Mouse (Mus musculus) brain, adult 2 months (tissue): ENCODE measurements around the gene Gdpd1.
"Not testable (repeated sequence)": the region's sequence is repeated elsewhere in the genome, so short reads cannot be mapped to it uniquely, and the experiment has no call there.

Experiments
- DNase-seq: peaks from one replicate; pipeline ENCODE4 v3.0.0; 2011; ENCODE audit warnings: low read depth, low spot score

The Gdpd1 gene

GRCm38 (mm10) chr11:87026096-87026875, 47.6 kb downstream of the Gdpd1 start:
- DNase-seq, result no peak

DNA sequence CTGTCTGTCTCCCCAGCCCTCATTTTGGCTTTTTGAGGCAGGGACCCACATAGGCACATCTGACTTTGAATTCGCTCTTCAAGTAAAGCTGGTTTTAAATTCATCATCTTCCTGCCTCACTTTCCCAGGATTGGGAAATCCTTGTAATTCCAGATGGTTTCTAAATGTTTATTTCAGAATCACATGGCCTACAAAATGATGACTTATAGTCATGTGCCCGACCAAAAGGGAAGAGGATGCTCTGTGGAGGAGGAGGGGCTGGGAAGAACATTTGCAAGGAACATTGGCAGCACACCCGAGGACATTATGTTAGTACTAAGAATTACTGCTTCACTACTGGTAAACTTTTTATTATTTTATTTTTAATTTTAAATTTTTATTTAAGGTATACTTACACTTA, 48.5 kb downstream of the Gdpd1 start:
- DNase-seq, result peak; percentile 48

- DNase-seq, result not testable (repeated sequence)
Observed at GRCm38 (mm10) chr11:87023240-87023639, 50.6 kb downstream of the Gdpd1 start.

DNA sequence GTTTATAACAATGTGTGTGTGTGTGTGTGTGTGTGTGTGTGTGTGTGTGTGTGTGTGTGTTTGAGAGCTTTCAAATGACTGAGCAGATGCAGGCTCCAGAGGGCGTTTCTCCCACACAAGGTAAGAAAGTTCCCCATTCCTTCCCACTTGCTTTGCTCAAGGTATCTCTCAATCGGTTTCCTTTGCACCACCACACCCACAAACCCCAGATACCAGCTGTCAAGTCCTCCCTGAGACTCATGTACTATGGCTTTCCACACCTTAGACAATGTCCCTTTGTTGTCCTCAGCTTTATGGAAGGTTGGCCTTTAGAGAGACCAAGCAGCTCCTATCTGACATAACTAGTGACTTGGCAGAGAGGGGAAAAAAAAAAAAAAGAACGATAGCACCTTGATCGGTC, 51.1 kb downstream of the Gdpd1 start:
- no peak for DNase-seq

- DNase-seq, result no peak
Observed at GRCm38 (mm10) chr11:87021551-87021950, 52.3 kb downstream of the Gdpd1 start.

DNA sequence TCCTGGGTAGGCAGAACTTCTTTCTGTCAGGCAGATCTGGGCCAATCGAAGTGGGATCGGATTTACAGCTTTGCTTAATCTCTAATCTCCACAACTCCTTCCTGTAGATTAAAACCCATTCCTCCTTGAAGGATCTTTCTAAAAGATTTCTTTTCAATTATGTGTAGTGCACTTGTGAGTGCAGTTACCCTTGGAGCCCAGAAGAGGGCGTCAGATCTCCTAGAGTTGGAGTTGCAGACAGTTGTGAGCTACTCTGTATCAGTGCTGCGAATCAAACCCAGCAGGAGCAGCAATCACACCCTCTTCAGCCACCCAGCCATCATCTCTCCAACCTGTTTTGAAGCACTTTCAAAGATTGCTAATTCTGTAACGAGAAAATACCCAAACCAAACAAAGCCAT, 53.4 kb downstream of the Gdpd1 start:
- no peak for DNase-seq

- peak; percentile 14 for DNase-seq
Observed at GRCm38 (mm10) chr11:87019431-87019830, 54.4 kb downstream of the Gdpd1 start.

GRCm38 (mm10) chr11:87018081-87018480, 55.8 kb downstream of the Gdpd1 start:
- DNase-seq, result no peak

- DNase-seq, result no peak
Observed at GRCm38 (mm10) chr11:87015691-87016090, 58.2 kb downstream of the Gdpd1 start.

DNA sequence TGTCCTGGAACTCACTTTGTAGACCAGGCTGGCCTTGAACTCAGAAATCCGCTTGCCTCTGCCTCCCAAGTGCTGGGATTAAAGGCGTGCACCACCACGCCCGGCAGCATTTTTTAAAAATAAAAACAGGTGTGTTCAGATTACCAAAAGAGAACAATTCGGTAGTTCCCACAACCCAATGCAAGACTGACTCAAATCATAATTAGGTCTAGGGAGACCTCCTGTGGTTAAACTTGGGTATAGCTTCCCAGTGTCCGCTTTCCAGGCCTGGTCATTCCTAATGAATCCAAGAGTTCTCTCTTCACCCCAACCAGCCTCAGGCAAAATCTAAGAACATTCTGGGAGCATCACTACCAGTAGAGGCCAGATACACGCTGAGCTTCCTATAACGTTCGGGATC, 63.4 kb downstream of the Gdpd1 start:
- peak; percentile 84 for DNase-seq

DNA sequence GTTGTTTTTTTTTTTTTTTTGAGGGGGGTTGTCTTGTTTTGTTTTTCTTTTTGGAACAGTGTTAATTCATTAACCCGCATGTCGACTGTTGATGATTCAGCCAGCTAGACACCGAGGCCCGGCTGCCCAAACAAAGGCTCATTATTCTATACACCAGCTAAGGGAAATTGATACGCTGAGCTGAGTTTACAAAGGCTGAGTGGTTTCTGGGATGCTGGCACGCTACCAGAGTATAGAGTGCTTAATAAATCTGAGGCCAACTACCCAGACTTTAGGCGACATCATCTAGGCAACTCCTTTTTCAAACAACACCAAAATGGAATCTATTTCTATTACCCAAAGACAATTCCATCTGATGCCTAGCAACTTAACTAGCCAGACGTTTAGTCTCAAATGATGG, 66.5 kb downstream of the Gdpd1 start:
- DNase-seq, result peak; percentile 68

DNA sequence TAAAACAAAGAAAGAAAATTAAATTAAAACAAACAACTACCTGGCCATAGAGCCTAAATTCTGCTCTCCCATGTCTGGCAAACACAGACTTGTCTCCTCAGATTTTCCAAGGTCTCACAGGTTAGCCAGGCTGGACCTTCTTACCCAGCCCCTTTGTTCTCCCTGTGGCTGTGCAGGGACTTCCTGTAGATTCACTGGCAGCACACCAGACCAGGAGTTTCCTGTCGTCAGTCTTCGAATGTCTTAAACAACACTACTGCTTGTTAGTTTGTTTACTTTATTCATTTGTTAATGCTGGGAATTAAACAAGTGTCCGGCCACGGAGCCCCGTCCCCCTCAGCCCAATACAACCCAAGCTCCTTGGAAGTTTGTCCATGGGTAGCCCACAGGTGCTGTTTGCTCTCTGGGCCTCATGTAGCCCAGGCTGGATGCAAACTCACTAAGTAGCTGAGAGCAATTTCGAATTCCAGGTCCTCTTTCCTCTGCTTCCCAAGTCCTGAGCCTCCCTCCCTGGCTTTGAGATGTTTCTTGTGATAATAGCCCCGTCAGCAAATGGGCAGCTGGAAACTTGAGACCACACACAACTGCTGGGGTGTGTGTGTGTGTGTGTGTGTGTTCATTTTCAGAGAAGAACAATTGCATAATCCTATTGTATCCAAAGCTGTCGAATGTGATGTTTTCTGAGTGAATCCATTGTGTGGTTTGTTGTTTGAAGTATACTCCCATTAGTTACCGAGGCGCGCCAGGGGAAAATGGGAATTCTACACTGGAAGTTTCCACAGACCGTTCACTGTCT, 68.7 kb downstream of the Gdpd1 start:
- DNase-seq, result peak; percentile 45

DNA sequence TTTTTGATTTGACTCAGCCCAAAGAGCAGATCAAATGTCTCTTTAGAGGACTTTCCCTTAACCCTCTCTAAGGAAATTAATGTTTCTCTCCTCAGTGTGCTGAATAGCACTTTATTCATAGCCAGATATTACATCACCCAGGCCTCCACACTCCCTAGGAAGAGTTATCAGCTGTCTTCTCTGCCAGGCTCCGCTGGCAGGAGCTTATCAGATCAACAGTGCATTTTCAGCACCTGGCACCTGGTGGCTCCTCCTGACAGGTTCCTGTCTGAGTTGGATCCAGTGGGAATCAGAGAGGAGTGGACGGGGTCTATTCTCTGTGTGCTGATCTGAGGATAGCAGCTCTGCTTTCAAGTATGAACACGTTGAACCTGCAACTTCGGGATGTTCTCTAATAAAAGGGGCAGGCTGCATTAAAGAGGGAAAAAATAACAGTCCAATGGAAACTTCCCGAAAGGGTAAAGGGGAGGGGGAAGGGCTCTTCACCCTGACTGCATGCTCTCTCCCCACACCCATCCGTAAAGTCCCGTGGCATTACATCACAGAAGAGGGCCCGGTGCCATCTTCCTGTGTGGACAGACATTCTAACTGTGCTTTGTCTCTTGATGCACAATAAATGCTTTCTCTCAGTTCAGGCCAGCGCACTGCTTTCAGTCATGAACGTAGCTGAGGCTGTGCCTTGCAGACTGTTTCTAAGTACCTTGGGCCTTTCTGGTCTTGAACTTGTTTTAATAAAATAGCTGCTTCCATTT, 71.6 kb downstream of the Gdpd1 start:
- DNase-seq, result peak; percentile 92

DNA sequence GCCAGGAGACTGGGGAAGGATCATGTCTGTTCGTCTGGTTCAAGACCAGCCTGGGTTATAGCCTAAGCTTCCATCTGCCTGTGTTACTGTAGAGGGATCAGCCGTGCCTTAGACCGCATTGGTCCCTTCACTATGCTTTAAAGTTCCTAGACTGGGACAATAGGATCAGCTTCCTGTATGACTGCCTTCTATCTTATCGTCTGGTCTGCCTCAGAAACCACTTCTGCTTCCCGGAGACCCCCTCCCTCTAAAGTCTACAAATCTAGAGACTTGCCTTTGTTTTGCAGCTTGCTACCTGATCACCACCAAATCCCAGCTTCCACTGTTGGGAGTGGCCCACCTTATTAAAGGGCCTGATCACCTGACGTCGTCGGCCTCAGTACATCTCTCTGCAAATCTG, 72.6 kb downstream of the Gdpd1 start:
- no peak for DNase-seq

DNA sequence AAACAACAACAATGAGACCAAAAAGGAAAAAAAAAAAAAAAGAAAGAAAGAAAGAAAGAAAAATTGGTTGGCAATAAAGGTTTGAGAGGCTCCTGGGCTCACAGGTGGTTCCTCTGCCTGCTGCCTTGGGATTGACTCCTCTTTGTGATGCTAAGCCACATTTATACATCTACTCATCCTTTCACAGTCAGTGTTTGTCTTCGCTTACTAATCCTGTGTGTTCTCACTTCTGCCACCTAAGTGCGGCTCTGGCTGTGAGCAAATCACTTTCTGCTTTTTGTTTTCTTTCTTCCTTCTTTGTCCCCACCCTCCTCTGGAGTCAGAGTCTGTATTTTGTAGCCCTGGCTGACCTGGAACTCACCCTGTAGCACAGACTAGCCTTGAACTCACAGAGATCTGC, 77.6 kb downstream of the Gdpd1 start:
- no peak for DNase-seq

GRCm38 (mm10) chr11:86995625-86996221, 78.1 kb downstream of the Gdpd1 start:
- DNase-seq, result peak; percentile 97

DNA sequence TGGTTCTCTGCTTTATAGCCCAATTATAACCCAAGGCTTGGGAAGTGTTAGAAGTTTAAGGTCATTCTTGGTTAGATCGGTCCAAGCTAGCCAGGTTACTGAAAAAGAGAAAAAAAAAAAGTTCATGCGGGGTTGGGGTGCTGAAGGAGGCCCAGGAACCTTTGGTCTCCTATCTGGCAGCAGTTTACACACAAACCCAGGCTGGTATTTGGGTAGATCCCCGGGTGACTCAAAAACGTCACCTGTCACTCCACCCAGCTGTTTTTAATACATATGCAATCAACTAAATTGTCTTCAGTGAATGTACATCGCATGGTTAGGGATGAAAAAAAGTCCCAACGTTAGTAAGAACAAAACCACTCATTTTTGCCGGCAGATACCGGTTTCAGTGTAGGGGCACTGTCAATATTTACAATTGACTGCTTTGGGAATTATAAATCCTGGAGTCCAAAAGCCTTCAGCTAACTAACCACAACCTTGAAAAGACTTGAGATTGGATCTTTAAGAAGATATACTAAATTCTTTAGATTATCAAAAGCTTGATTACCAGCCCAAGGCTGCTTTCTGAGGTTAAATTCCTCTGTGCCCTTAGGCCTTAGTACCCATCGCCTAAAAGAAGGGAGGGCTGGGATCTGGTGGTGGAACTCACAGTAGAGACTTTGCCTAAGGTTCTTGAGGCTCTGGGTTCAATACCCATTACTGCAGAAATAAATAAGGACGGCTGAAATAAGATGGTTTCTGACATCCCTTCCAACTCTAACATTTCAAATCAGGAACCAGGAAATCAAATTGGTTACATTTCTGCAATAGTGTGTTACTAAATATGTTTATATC, 78.9 kb downstream of the Gdpd1 start:
- no peak for DNase-seq

DNA sequence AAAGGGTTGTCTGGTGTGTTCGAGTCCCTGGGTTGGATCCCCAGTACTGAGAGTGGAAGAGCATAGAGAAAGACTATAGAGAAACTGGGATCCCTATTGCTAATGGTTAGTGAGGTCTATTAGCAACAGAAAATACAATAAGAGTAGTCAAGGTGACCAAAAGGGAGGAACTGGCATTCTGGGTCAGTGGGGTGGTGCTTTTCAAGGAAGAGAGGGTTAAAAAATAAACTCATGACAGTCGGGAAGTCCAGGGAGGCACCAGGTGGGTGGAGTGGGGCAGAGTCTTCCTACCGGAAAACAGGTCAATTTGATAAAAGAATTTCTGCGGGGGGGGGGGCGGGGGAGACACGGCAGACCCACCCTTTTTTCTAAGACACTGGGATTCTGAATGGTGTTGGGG, 79.5 kb downstream of the Gdpd1 start:
- no peak for DNase-seq

DNA sequence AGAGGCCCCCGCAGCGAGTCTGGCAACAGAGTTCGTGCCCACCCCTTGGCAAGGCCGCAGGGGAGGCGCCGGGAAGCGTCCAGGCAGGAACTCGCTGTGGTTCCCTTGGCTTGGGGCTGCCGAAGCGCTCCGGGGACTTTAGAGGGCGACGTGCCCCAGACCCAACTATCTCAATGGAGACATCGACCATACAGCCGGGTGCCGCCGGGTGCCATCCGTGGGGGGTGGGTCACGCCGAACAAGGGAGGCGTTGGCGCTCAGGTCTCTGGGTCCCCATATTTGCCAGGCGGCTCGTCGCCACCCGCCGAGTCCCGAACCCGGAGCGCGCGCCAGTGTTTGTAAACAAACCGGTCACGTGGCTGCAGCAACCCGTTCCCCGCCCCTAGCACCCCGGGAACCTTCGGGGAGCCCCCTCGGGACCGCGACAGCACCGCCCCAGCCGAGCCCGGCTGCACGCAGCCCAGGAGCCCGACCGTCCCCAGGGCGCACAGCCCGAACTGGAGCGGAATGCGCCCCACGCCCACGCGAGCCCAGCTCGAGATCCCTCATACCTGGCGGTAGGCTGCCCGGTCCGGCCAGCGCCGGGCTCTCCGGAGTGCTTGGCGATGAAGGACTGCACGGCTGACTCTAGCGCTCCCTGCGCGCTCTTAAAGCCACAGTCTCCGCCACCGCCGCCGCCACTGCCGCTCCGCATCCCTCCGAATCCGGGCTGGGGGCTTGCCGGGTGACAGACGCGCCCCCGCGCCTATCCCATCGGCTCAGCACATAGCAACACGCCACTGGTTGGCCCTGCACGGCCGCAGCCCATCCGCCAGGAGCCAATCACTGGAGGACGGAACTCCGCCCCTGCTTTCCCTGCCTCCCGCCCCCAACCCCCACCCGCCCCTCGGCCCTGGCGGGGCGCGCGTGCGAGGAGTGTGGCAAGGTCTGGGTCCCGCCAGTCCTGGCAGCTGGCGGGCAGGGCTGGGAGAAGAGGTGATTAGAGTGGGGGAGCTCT, 80.5 kb downstream of the Gdpd1 start, which contains the start of gene Ypel2:
TSS of gene Ypel2 (minus strand) at position 667 of the 997 bp plus-strand sequence.
- DNase-seq, result peak; percentile 99
